ENCODE assay signal across 16 mouse cellular contexts in the genomic region with DNA sequence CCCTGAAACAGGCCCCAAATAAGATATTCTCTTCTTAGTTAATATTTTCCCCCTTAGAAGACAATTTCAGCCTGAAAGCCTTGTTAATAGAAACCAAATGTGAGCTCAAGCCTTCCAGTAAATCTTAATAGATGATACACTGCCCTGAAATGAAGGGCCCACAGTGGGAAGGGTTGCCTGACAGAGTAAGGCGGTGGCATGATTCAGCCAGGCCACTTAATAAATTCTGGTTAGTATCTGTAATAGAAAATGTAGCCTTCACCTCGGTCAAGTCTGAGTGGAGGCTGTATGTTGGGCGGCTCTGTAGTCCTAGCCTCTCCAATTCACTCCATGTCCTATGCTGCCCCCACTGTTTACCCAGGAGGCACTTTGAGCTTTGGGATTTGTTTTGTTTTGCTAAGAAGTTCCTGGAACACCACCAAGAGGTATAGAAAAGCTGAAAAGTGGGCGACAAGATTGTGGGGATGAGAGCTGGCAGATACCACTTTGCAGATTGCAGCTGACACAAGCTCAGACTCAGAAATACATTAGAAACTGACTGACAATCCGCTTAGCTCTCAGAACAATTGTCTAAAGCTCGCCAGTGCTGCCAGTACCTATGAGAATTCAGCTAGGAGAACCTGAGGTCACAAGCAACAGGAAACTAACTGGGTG.
DNase-seq lines count a peak whose midpoint lies in the region; ATAC-seq and TF ChIP-seq lines count a peak whose summit lies in the region.
"Had no signal": no experiment of that assay in that cellular context is flagged by ENCODE, and none has a peak within 500 bp of the region (broad histone marks: within the 10 kb centered on the region; RNA-seq: fewer than 3 reads in every experiment).

No protein-coding gene starts in this region.

- H3K9ac ChIP-seq in lung, embryonic 14.5 days, result no peak overlapping the region
- no peak overlapping the region for H3K9ac ChIP-seq in embryonic facial prominence, embryonic 13.5 days
- H3K9ac ChIP-seq in limb, embryonic 15.5 days, result no peak overlapping the region
- no peak overlapping the region for H3K9ac ChIP-seq in hindbrain, embryonic 13.5 days
- H3K9ac ChIP-seq: liver, embryonic 12.5 days; midbrain, embryonic 15.5 days had no signal

- H3K4me2 ChIP-seq in lung, embryonic 14.5 days, result no peak overlapping the region
- H3K4me2 ChIP-seq in embryonic facial prominence, embryonic 13.5 days, result no peak overlapping the region
- H3K4me2 ChIP-seq in limb, embryonic 15.5 days, result no peak overlapping the region
- no peak overlapping the region for H3K4me2 ChIP-seq in hindbrain, embryonic 13.5 days
- H3K4me2 ChIP-seq: liver, embryonic 12.5 days; midbrain, embryonic 15.5 days had no signal

- H3K4me1 ChIP-seq in lung, embryonic 14.5 days (ENCODE audit: insufficient read depth), result 0 out of 2 replicates have a peak, but pooled peaks cover 2% of the 10 kb centered on the region
- peaks cover 20% of the 10 kb centered on the region for H3K4me1 ChIP-seq in embryonic facial prominence, embryonic 13.5 days
- peaks cover 4% of the 10 kb centered on the region; the same call in 1 of the 2 replicates for H3K4me1 ChIP-seq in limb, embryonic 15.5 days
- no peaks in the 10 kb centered on the region for H3K4me1 ChIP-seq in hindbrain, embryonic 13.5 days (replicated peaks)
- H3K4me1 ChIP-seq: liver, embryonic 12.5 days; midbrain, embryonic 15.5 days had no signal

- no peak for TF ChIP-seq CTCF in lung, embryonic 14.5 days (IDR thresholded peaks at IDR 0.05; ENCODE audit: low read depth)

- H3K27ac ChIP-seq in lung, embryonic 14.5 days (ENCODE audit: low read depth), result peak overlapping the region; percentile 81
- peak overlapping the region; percentile 60 for H3K27ac ChIP-seq in embryonic facial prominence, embryonic 13.5 days
- H3K27ac ChIP-seq in limb, embryonic 15.5 days, result 0 out of 2 replicates have a peak overlapping the region, but pooled peaks have one; percentile 22
- no peak overlapping the region for H3K27ac ChIP-seq in hindbrain, embryonic 13.5 days
- H3K27ac ChIP-seq: hindbrain, embryonic 10.5 days; liver, embryonic 12.5 days; macrophage; midbrain, embryonic 15.5 days had no signal

- H3K27me3 ChIP-seq in lung, embryonic 14.5 days (ENCODE audit: insufficient read depth, low read length), result no peaks in the 10 kb centered on the region
- no peaks in the 10 kb centered on the region for H3K27me3 ChIP-seq in embryonic facial prominence, embryonic 13.5 days
- H3K27me3 ChIP-seq in limb, embryonic 15.5 days, result no peaks in the 10 kb centered on the region
- H3K27me3 ChIP-seq in hindbrain, embryonic 13.5 days, result no peaks in the 10 kb centered on the region
- H3K27me3 ChIP-seq: liver, embryonic 12.5 days; midbrain, embryonic 15.5 days had no signal

- WGBS in lung, embryonic 14.5 days, result 41% methylated on average over 6 of the region's 6 CpGs
- WGBS in embryonic facial prominence, embryonic 13.5 days, result 52% methylated on average over 6 of the region's 6 CpGs
- WGBS in limb, embryonic 15.5 days, result 57% methylated on average over 6 of the region's 6 CpGs
- 69% methylated on average over 6 of the region's 6 CpGs for WGBS in hindbrain, embryonic 13.5 days

- H3K36me3 ChIP-seq in lung, embryonic 14.5 days (ENCODE audit: insufficient read depth), result no peaks in the 10 kb centered on the region; the same call in 1 of the 2 replicates
- peaks cover 31% of the 10 kb centered on the region for H3K36me3 ChIP-seq in embryonic facial prominence, embryonic 13.5 days
- H3K36me3 ChIP-seq in limb, embryonic 15.5 days, result peaks cover 22% of the 10 kb centered on the region
- peaks cover 53% of the 10 kb centered on the region for H3K36me3 ChIP-seq in hindbrain, embryonic 13.5 days

- DNase-seq in frontal cortex, postnatal 36 days (ENCODE audit: low spot score in 2 of 2), result peak; percentile 15 to 46
- DNase-seq in frontal cortex, postnatal 25 days (ENCODE audit: low spot score in 2 of 2), result no peak
- peak; percentile 15 for DNase-seq in lung, embryonic 14.5 days
- no peak for DNase-seq in lung, postnatal 14 days
- DNase-seq in ovary, postnatal 10 days (ENCODE audit: low spot score), result no peak
- DNase-seq: cerebellum, adult 9-11 months; thymus, postnatal 25 days had no signal

- ATAC-seq in lung, embryonic 14.5 days (ENCODE audit: insufficient read depth), result peak; percentile 41; the same call in 1 of the 2 replicates
- ATAC-seq in embryonic facial prominence, embryonic 13.5 days (ENCODE audit: insufficient number of reproducible peaks, insufficient read depth, low FRiP score, low TSS enrichment, low read depth), result no peak
- no peak for ATAC-seq in limb, embryonic 15.5 days (ENCODE audit: insufficient number of reproducible peaks, low FRiP score, low TSS enrichment, low read depth)
- no peak for ATAC-seq in hindbrain, embryonic 13.5 days (ENCODE audit: low FRiP score)
- ATAC-seq: activated CD4-positive, CD25-positive, alpha-beta regulatory T cell, adult 4 months; intestine, postnatal 0 days; liver, embryonic 12.5 days; midbrain, embryonic 15.5 days had no signal

- H3K9me3 ChIP-seq in lung, embryonic 14.5 days (ENCODE audit: low read depth, low read length), result no peaks in the 10 kb centered on the region
- no peaks in the 10 kb centered on the region for H3K9me3 ChIP-seq in embryonic facial prominence, embryonic 13.5 days
- no peaks in the 10 kb centered on the region for H3K9me3 ChIP-seq in limb, embryonic 15.5 days
- no peaks in the 10 kb centered on the region for H3K9me3 ChIP-seq in hindbrain, embryonic 13.5 days
- H3K9me3 ChIP-seq: hindbrain, embryonic 10.5 days; liver, embryonic 12.5 days; midbrain, embryonic 15.5 days had no signal

- H3K4me3 ChIP-seq in lung, embryonic 14.5 days (ENCODE audit: low read depth, low read length), result no peak overlapping the region
- H3K4me3 ChIP-seq in embryonic facial prominence, embryonic 13.5 days, result no peak overlapping the region
- H3K4me3 ChIP-seq in limb, embryonic 15.5 days, result no peak overlapping the region
- H3K4me3 ChIP-seq in hindbrain, embryonic 13.5 days, result no peak overlapping the region
- H3K4me3 ChIP-seq: hindbrain, embryonic 10.5 days; liver, embryonic 12.5 days; midbrain, embryonic 15.5 days had no signal

Comparison
In these comparisons a context has a peak if more than half of its experiments do, and no peak if none do; other contexts are left out.
1. DNase-seq: peak in frontal cortex, postnatal 36 days (2 of 2) and lung, embryonic 14.5 days (single experiment); none in frontal cortex, postnatal 25 days (0 of 2), lung, postnatal 14 days (single experiment) and ovary, postnatal 10 days (single experiment).